Mouse (Mus musculus) embryonic fibroblast, embryonic 13.5 days (primary cell): ENCODE measurements around the gene Cidec. TPM values are rescaled to one million over a fixed set of nuclear protein-coding genes. Genes with fewer than 3 reads are reported as not detected.

Experiments
- H3K27ac ChIP-seq: 2 replicates; pipeline ENCODE4 v1.5.1; 2012; ENCODE audit warnings: low read length, control low read depth, inconsistent platforms; ENCODE audit not compliant: insufficient read depth
- H3K4me1 ChIP-seq: 2 replicates; pipeline ENCODE4 v1.6.1; 2011; ENCODE audit warnings: low read length; ENCODE audit not compliant: control insufficient read depth, insufficient read depth
- H3K4me3 ChIP-seq: 2 replicates; pipeline ENCODE4 v1.5.1; 2011; ENCODE audit warnings: mild to moderate bottlenecking, control low read depth, low read length; ENCODE audit not compliant: insufficient read depth
- CTCF ChIP-seq: IDR thresholded peaks from 2 replicates; pipeline ENCODE4 v1.5.1; 2011; ENCODE audit warnings: mild to moderate bottlenecking, control low read depth, low read length, moderate library complexity, borderline replicate concordance; ENCODE audit not compliant: insufficient read depth
- POLR2A ChIP-seq: IDR thresholded peaks from 2 replicates; pipeline ENCODE4 v1.6.1; 2011; ENCODE audit warnings: low read depth, mild to moderate bottlenecking, control low read depth, low read length, moderate library complexity
- polyA plus RNA-seq: library from polyadenylated mRNA; stranded (reverse); fragments of >200 nt; gene quantifications from 2 replicates; pipeline ENCODE4 v1.2.4, GENCODE M21; 2011; ENCODE audit warnings: low read depth; ENCODE audit not compliant: missing spikeins, insufficient read length

Gene Cidec
- polyA plus RNA-seq, 1 experiment, result not detected

DNA sequence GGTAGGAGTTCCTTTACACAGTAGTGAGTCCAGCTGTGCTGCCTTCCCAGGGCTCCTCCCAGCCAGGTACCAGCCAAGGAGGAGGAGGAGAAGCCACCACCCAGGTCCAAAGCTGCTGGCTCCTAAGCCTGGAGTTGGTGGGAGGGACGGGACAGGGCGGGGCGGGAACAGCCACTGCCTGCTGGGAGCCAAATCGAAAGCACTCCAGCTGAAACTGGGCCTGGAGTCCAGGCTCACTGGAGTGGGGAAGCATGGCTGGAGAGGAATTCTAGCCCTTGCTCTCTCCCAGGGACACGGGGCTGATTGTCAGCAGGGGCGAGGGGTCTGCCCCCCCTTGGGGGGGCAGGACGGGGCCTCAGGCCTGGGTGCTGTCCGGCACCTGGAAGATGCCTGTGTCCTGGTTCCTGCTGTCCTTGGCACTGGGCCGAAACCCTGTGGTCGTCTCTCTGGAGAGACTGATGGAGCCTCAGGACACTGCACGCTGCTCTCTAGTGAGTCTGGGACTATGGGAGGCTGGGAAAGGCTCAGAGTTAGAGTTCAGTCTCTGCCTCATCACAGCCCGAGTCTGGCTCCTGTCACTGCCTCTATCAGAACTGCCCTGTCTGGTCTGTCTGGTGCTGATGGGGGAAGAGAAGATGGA lies 35.9 kb upstream of the Cidec start, which contains the start of gene Il17rc:
TSS of gene Il17rc (plus strand) at position 131 of the 640 bp plus-strand sequence.
- TF ChIP-seq POLR2A (peak; percentile 92), CTCF (no peak)
- peak within 1 kb of the TSS; percentile 5; the same call in 1 of the 2 replicates for H3K27ac ChIP-seq
- H3K4me1 ChIP-seq, result 0 out of 2 replicates have a peak, but pooled peaks cover 2% of the 10 kb centered on the region
- H3K4me3 ChIP-seq, result peak within 1 kb of the TSS; percentile 28

DNA sequence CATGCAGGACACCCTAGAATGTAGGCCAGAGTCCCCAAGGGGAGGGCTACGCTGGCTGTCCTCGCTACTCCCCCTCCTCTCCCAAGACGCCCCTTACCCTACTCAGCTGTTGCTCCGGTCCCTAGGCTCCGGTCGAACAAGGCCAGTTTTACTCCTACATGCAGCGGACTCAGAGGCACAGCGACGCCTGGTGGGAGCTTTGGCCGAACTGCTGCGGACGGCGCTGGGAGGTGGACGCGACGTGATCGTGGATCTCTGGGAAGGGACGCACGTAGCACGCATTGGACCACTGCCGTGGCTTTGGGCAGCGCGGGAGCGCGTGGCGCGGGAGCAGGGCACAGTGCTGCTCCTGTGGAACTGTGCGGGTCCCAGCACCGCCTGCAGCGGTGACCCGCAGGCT lies 33.9 kb upstream of the Cidec start:
- peak; percentile 98 for TF ChIP-seq CTCF
- TF ChIP-seq POLR2A, result peak; percentile 19; the same call in 1 of the 2 replicates
- Histone ChIP-seq H3K4me1 (0 out of 2 replicates have a peak, but pooled peaks cover 2% of the 10 kb centered on the region), H3K27ac (no peak overlapping the region), H3K4me3 (no peak overlapping the region)

DNA sequence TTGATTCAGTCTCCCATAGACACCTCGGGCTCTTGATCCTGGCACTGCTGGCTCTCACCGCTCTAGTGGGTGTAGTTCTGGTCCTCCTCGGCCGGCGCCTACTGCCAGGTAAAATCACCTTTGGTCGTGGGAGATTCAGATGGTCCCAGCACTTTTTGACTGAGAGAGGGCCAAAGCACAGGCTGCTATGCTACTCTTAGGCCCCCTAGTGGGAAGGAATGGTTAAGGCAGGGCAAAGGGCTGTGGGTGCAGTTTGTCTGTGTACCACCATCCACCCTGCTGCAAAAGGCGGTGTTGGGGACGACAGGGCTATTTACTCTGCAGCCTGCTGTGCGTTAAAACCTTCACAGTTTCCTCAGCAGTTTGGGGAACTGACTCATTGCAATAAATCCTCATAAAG lies 33.5 kb upstream of the Cidec start:
- Histone ChIP-seq H3K4me1 (0 out of 2 replicates have a peak, but pooled peaks cover 2% of the 10 kb centered on the region), H3K4me3 (no peak overlapping the region), H3K27ac (no peak overlapping the region)
- TF ChIP-seq POLR2A, result no peak
- peak; percentile 68; the same call in 1 of the 2 replicates for TF ChIP-seq CTCF

DNA sequence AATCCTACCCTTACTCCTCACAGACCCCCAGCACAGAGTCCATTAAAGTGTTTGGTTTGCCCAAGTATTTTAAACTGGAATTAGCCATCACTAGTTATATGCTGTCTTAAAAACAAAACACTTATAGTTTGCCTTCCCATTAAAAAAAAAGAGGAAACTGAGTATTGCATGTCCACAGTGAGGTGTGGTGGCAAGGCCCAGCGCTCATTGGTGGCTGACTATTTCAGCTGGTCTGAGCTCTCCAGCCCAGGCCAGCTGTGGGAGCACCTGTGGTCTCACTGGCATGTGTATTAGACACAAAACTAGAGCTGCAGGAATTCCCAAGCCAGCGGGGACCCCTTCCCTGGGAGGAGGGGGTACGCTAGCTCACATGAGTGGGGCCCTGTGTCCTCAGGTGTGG lies 33.0 kb upstream of the Cidec start:
- no peak overlapping the region for H3K27ac ChIP-seq

DNA sequence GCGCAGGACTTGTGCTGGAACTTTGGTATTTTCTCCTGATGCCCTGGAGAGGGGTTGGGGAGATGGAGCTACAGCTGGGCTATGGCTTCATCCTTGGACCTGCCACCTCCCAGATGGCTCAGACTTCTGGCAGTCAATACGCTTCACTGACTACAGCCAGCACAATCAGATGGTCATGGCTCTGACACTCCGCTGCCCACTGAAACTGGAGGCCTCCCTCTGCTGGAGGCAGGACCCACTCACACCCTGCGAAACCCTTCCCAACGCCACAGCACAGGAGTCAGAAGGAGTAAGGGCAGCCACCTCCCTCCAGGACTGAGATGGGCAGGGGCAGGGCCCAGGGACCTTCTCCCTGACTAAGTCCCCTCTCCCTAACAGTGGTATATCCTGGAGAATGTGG lies 30.0 kb upstream of the Cidec start:
- Histone ChIP-seq H3K4me1 (no peaks in the 10 kb centered on the region), H3K27ac (no peak overlapping the region), H3K4me3 (no peak overlapping the region)
- TF ChIP-seq POLR2A (no peak), CTCF (peak; percentile 47; the same call in 1 of the 2 replicates)

More for the DNA sequence above, 33.0 kb upstream of the Cidec start:
- H3K4me3 ChIP-seq, result no peak overlapping the region
- 0 out of 2 replicates have a peak, but pooled peaks cover 2% of the 10 kb centered on the region for H3K4me1 ChIP-seq
- TF ChIP-seq CTCF, result no peak
- TF ChIP-seq POLR2A, result no peak

DNA sequence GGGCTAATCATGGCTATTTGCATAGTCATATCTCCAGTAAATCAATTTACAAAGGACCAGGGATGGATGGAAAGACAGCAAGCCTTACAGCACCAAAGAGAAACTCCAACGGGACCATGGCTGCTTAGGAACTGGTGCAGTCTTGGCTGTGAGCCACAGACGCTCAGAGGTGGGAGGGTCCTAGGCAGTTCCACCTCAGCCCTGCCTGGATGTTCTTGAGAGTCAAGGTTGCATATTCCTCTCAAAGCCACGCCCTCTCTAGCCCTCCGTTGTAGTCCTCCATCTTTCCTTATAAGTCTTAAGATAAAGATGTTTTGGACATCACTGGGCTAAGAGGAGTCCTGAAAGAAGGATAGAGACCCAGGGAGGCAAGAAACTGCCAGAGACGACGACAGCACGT lies 28.5 kb upstream of the Cidec start:
- H3K4me3 ChIP-seq, result no peak overlapping the region
- no peak overlapping the region for H3K27ac ChIP-seq
- no peaks in the 10 kb centered on the region for H3K4me1 ChIP-seq
- TF ChIP-seq CTCF (no peak), POLR2A (no peak)

DNA sequence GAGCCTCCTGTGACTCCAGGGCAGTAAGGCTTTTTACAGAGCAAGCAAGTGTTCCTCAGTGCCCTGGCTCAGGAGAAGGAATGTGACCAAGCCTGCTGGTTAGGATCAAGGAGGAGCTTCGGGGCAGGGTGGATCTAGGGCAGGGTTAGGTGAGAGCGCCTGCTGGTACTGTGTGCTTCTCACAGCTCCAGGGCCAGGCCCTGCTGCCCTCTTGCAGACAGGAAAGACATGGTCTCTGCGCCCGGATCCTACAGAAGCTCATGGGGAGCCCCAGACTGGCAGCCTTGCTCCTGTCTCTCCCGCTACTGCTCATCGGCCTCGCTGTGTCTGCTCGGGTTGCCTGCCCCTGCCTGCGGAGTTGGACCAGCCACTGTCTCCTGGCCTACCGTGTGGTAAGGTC lies 23.1 kb upstream of the Cidec start:
- Histone ChIP-seq H3K27ac (no peak overlapping the region), H3K4me3 (no peak overlapping the region)
- TF ChIP-seq CTCF (no peak), POLR2A (no peak)

DNA sequence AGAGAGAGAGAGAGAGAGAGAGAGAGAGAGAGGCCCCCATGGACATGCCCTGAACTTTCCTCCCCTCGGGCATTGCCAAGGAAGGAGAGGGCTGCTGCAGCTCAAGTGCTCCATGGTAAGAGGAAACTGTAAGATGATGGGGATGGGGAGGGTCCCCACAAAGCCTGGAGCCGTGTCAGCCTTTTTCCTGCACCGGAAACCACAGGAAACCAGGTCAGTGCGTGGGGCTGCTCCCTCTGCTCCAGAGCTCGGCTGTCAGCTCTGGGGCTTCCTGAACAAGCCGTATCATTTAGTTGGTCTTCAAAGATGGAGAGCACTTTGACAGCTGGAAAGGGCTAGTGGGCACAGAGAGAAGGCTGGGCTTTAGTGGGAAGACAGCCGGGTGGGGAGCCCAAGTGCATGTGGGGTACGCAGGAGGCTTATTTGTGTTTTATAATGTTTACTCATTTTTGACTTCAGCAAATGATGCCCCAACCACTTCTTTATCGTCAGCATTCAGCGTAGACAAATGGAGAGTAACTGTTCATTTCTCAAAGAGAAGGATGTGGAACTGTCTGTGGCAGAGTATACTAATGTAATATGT lies 22.5 kb upstream of the Cidec start, which contains the start of gene Il17re:
TSS of gene Il17re (plus strand) at position 533 of the 583 bp plus-strand sequence.
- Histone ChIP-seq H3K27ac (no peak within 1 kb of the TSS), H3K4me3 (no peak within 1 kb of the TSS), H3K4me1 (no peaks in the 10 kb centered on the region)
- TF ChIP-seq CTCF (no peak), POLR2A (no peak)

More for the DNA sequence above, 23.1 kb upstream of the Cidec start:
- no peaks in the 10 kb centered on the region for H3K4me1 ChIP-seq

DNA sequence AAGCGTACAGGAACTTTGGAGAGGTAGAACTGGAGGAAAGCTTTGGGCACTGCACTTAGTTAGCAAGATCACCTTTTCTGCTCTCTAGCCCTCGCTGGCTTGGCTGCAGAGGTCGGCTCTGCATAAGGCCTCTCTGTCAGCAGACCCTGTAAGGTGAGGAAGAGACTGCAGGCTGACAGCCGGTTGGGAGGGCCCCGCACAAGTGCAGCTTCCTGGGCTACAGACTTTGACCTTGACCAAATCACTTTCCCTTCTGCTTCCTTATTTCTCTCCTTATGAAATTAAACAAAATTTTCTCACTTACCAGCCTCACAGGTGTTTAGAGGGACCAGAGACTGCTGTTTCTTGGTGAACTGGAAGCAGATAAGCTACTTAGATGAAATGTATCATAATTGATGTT lies 19.4 kb upstream of the Cidec start:
- Histone ChIP-seq H3K4me1 (peaks cover 3% of the 10 kb centered on the region; the same call in 1 of the 2 replicates), H3K4me3 (no peak overlapping the region), H3K27ac (no peak overlapping the region)
- TF ChIP-seq POLR2A (no peak), CTCF (no peak)

DNA sequence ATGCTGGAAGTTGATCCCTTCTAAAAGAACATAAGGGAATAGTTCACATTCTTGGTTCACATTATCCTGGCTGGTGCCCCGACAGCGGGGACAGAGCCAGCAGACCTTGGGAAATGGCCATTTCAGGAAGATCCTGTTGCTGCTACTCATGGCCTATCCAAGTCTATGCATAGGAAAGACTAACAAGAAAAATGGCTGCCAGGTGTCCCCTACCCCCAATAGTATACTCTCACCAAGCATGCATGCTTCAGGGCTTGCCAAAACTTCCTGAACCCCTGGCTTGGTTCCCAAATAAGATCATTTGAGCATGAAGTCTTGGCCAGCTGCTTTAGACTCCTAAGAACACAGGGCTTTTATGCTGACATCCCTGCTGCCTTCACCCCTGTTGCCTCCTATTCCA lies 16.3 kb upstream of the Cidec start:
- TF ChIP-seq CTCF (no peak), POLR2A (no peak)
- H3K27ac ChIP-seq, result no peak overlapping the region
- no peak overlapping the region for H3K4me3 ChIP-seq
- peaks cover 3% of the 10 kb centered on the region; the same call in 1 of the 2 replicates for H3K4me1 ChIP-seq

DNA sequence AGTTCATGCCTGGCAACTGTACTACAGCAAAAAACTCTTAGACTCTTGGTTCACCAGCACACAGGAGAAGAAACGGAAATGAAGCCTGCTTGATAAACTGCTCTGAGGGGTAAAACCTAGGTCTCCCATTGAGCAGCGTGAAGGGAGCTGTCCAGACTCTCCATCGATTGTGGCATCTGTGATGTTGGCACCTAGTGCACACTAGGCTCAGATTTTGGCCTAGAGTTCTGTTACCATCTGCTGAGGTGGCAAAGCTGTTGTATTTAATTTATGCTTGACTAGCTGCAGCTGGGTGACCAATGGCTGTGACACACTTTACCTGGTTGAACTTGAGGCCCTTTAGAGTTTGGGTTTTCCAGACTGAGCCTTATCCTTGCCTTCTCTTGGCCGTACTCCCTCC lies 12.1 kb upstream of the Cidec start:
- Histone ChIP-seq H3K27ac (no peak overlapping the region), H3K4me3 (no peak overlapping the region), H3K4me1 (peaks cover 3% of the 10 kb centered on the region; the same call in 1 of the 2 replicates)
- TF ChIP-seq CTCF (no peak), POLR2A (no peak)
